Mouse (Mus musculus): ENCODE measurements around the gene Ncoa3.

Ncoa3 gene

GRCm38 (mm10) chr2:165969961-165970360 lies 22.5 kb upstream of the Ncoa3 start:
- in situ Hi-C loops (cut with MseI, MboI): no loop called here

GRCm38 (mm10) chr2:165970767-165971166 lies 21.7 kb upstream of the Ncoa3 start:
- in situ Hi-C loops (cut with MseI, MboI): no loop called here

DNA sequence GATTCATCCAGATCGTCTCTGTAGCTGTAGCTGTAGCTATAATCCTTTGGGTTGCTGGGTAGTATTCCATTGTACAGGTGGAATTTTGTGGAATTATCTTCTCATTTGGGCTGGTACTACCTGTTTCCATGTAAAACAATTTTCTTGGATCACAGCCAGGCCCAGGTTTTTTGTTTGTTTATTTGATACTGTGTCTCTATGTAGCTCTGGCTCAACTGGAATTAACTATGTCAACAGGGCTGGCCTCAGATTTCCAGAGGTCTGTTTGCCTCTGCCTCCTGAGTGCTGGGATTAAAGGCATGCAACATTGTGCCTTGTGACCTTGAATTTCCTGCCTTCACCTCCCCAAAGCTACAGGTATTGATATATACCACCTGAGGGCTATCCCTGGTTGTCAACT lies 18.1 kb upstream of the Ncoa3 start:
- in situ Hi-C loops (cut with MseI, MboI): no loop called here

DNA sequence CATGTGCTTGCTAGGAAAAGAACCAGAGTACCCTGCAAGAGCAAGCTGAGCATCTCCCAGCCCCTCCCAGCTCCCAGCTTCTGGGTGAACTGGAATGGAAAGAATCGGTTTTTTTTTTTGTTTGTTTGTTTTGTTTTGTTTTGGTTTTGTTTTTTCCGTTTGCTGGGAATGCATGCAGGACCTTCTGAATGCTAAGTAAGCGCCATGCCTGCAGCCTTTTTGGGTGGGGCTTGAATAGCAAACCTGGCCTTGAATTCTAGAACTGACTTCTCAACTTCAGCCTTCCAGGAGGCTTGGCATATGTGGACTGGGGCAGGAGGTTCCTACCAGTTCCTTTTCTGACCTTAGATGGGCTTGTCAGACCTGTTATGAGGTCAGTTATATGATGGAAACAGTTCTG lies 16.2 kb upstream of the Ncoa3 start:
- in situ Hi-C loops (cut with MseI, MboI): no loop called here

- in situ Hi-C loops (cut with MseI, MboI): no loop called here
Observed at GRCm38 (mm10) chr2:165976874-165977273, 15.6 kb upstream of the Ncoa3 start.

DNA sequence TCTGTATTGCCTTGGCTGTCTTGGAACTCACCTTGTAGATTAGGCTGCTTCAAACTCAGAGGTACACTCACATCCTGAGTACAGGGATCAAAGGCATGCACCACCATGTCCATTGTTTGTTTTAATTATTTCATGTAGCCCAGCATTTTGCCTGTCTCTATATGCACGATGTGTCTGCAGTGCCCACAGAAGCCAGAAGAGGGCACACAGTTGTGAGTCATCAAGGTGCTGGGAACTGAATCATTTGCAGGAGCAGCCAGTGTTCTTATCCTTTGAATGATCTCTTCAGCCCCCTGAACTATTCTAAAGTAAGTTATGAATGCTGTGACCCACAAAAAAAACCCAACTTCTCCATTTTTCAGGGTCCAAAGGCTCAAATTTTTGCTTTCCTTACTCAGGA lies 14.3 kb upstream of the Ncoa3 start:
- in situ Hi-C loops (cut with MseI, MboI): no loop called here

DNA sequence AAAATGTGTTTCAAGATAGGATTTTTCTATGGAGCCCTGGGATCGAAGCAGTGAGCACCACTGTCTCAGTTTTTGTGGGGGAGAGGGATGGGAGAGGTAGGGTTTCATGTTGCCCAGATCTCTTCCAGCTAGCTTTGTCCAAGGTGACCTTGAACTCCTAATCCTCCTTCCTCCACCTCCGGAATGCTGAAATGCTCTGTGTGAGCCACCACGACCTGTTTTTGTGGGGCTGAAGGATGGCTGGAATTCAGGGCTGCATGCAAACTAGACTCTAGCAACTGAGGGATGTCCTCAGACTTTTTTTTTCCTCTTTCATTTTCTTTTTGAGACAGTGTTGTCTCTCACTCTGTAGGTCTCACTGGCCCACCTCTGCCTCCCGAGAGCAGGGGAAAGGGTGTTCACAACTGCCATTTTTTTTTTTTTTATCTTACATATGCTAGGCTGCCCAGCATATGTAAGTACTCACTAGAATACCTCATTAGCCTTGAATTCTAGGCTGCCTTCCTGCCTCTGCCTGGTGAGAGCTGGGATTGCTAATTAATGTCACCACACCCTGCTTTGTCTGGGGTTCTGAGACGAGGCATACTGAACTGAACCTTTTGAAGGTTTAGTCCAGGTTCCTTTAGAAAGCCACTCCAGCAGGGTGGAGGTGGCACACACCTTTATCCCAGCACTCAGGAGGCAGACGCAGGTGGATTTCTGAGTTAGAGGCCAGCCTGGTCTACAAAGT lies 11.0 kb upstream of the Ncoa3 start:
- in situ Hi-C loops (cut with MseI, MboI): no loop called here

DNA sequence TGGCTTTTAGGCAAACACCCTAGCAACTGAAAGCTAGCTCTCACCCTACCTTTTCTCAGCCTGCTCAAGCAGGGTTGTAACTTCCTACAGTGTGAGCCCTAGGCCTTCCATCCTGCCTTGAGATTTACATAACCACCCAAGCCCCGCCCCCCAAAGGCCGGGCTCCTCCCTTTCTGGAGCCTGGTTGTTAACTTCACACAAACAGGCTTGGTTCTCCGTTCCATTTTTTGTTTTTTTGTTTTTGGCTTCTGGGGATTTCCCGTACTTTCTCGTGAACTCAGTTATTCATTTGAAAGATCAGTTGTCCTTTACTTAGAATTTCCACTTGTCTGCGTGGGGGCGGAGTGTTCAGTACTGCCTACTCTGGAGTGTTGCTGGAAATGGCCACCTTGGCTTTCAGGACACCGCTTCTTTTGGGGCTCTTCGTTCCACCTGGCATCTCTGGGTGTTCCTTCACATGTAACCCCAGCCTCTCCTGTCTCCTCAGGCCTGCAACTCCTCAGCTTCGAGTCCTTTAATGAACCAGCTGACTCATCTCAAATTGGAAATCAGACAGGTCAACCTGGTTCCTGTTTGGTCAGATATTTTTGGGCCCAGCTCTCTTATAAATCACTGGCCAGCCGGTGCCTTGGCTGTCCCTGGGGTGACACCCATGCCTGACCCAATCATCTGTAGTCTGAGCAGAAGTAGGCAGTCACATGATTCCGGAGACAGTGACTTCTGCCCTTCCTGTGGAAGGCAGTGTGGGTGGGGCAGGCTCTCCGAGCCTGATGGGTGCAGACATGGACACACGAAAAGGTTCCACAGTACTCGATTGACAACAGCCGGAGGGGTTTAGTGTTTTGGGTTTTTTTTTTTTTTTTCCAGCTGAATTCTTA lies 9.7 kb upstream of the Ncoa3 start:
- in situ Hi-C loops (cut with MseI, MboI): no loop called here

DNA sequence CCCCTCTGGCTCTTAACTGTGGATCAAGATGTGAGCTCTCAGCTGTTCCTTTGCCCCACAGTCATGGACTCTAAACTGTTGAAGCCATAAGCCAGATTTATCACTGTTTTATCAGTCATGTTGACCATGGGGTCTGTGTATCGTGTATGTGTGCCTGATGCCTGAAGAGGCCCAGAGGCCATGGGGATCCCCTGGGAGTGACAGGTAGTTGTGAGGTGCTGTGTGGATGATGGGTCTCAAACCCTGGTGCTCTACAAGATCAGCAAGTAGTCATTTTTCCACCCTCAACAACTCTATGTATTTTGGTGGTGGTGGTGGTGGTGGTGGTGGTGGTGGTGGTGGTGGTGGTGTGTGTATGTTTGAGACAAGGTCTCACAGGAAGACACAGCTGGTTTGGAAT lies 8.1 kb upstream of the Ncoa3 start:
- in situ Hi-C loops (cut with MseI, MboI): no loop called here

DNA sequence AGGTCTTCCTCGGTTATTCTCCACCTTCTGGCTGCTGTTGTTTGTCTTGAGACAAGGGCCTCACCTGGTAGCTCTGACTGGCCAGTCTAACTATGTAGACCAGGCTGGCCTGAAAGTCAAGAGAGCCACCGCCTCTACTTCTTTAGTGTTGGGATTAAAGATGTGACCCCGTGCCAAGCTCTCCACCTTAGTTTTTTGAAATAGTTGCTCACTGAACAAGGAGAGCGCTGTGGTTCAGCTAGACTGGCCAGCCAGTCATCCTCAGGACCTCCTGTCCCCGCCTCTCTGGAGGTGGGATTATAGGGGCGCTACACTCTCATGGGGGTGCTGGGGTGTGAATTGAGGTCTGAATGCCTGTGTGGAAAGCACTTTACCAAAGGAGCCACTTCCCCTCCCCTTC lies 7.5 kb upstream of the Ncoa3 start:
- in situ Hi-C loops (cut with MseI, MboI): no loop called here

- in situ Hi-C loops (cut with MseI, MboI): no loop called here
Observed at GRCm38 (mm10) chr2:165985581-165985980, 6.9 kb upstream of the Ncoa3 start.

DNA sequence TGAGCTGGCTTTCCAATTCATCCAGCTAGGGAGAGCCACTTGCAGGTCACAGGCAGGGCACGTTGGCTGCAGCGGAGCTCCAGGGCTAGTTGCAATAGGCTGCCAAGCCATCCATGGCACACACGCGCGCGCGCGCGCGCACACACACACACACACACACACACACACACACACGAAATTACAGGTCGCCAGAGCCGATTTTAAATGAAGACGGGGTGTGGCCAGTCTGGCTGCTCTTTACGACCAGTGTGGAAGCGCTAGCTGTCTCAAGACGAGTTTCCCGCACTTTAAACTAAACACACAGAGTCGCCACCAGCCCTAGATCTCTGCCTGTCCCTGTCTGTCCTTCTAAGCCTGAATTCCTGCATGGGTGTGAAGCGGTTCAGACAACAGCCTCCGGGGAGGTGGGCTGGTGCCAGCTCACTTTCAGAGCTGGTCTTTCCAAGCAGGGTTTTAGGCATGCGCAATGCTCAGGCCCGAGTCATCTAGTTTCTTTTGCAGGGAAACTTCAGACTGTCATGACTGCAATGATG lies 5.4 kb upstream of the Ncoa3 start:
- in situ Hi-C loops (cut with MseI, MboI): no loop called here

DNA sequence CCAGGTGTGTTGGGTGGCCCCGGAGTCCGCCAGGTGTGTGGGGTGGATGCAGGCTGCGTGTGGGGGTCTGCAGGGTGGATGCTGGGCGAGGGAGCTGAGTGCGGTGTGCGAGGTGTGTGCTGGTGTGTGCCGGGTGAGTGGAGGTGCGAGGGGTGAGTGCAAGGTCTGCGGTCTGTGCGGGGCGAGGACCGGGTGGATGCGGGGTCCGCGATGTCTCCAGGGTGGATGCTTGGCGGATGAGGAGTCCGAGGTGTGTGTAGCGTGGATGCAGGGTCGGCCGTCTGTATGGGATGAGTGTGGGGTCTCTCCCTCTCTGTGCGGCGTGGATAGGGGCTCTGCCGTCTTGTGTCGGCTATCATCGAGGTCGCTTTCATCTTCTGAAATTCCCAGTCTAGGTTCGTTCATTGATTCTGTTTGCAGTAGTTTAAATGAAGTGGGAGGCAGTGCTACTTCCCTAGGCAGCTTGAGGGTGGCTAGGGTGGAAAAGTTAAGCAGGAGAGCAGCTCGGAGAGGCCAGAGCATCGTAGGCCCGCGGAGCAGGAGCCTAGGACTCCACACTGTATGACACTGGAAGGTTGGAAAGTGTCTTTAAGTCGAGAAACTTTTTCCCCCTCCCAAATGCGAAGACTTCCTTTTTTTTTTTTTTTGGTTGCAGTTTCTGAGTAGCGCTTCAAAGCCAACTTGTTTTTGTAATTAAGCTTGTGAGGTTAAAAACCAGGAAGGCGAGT lies 901 bp downstream of the Ncoa3 start:
- in situ Hi-C loops (cut with MseI, MboI): no loop called here

DNA sequence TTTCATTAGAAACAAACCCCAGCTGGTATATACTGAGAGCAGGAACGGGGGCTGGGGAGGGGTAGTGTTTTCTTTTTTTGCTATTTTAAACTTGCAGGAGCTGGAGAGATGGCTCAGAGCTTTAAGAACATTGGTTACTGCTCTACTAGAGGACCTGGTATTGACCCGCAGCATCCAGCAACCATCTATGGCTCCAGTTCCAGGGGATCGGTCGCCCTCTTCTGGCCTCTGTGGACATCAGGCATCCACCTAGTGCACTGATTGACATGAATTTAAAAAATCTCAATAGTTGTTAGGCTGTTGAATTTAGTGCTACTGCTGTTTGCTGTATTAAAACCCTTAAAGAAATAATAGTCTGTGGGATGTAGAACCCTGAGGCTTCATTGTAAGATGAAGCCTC lies 1.9 kb downstream of the Ncoa3 start:
- in situ Hi-C loops (cut with MseI, MboI): no loop called here

DNA sequence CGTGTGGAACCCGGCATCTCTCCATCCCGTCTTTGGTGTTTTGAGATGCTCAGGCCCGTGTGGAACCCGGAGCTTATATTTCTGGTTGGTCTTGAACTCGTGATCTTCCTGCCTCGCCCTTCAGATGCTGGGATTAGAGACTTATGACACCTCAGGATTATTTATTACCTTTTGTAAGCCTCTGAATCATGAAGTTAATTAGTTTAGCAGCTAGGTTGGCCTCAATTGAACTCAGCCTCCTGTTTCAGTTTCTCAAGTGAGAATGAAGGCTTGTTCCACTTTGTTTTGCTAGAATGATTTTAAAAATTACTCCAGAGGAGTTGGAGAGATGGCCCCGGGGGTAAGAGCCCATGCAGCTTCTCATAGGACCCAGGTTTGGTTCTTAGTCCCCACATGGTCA lies 3.3 kb downstream of the Ncoa3 start:
- in situ Hi-C loops (cut with MseI, MboI): no loop called here

DNA sequence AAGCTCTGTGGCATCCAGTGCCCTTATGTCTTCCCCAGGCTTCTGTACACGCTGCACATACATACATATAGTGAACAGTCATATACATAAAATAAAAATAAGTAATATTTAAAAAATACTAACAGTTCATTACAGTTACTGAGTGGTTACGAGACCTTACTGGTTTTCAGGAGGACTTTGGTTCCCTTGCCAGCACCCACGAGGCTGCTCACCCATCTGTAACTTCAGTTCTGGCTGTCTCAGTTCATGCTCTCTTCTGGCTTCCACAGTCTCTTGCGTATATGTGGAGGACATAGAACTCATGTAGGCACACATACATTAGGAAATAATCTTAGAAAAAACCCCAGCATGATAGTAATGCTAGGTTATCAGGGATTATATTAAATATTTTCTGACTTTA lies 3.7 kb downstream of the Ncoa3 start:
- in situ Hi-C loops (cut with MseI, MboI): no loop called here

DNA sequence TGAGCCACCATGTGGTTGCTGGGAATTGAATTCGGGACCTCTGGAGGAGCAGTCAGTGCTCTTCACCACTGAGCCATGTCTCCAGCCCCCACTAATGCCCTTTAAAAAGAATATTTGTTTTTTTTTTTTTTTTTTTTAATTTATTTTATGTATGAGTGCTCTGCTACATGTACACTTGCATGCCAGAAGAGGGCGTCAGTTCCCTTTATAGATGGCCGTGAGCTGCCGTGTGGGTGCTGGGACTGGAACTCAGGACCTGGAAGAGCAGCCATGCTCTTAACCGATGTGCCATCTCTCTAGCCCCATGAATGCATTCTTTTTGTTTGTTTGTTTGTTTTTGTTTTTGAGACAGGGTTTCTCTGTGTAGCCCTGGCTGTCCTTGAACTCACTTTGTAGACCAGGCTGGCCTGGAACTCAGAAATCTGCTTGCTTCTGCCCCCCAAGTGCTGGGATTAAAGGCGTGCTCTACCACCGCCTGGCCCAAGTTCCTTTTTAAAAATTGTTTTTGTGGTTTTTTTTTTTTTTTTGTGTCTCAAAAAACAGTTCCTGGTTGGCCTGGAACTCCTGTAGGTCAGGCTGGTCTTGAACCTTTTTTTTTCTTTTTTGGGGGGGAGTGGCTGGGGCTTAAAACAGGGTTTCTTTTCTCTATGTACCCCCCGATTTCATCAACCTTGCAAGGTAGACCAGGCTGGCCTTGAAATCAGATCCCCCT lies 5.0 kb downstream of the Ncoa3 start:
- in situ Hi-C loops (cut with MseI, MboI): no loop called here

GRCm38 (mm10) chr2:165998969-165999368 lies 6.5 kb downstream of the Ncoa3 start:
- in situ Hi-C loops (cut with MseI, MboI): no loop called here

- in situ Hi-C loops (cut with MseI, MboI): no loop called here
Observed at GRCm38 (mm10) chr2:165999790-166000189, 7.4 kb downstream of the Ncoa3 start.

DNA sequence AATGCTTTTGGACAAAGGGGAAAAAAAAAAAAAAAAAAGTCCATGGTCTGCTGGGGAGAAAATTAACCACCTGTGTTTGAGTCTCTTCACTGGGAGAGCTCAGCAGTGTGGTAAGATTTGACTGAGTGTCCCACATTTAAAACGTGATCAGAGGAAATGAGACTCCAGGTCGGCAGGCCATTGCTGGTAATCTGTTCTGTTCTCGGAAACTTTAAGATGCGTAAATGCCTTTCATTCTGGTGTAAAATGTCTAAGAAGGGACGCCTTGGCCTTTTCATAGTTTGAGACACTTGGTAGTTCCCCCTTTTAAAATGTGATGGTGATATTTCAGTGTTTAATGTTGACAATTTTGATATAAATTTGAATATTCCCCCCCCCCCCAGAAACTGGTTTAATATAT lies 7.8 kb downstream of the Ncoa3 start:
- in situ Hi-C loops (cut with MseI, MboI): no loop called here

- in situ Hi-C loops (cut with MseI, MboI): no loop called here
Observed at GRCm38 (mm10) chr2:166000769-166001168, 8.3 kb downstream of the Ncoa3 start.

DNA sequence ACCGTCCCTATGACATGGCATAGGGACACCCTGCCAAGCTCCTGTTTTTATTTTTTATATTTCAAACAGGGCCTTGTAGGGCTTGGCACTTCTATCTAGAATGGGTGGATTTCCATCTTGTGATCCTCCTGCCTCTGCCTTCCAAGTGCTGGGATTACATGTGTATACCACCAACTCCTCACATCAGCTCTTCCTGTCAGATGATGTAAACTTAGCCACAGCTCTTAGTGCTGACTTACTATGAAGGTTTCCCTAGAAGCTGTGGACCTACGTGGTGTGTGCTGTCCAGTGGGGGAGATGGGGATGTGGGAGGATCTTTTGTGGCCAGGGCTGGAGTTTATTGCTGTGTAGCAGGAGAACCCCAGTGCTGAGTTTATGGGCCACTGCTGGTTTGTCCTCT lies 8.9 kb downstream of the Ncoa3 start:
- in situ Hi-C loops (cut with MseI, MboI): no loop called here

All from mouse trophoblast stem cell (cell line).